Mouse (Mus musculus) hindbrain, postnatal 0 days (tissue): Measurements from ENCODE around the gene H2-Ab1. TPM values are rescaled to one million over a fixed set of nuclear protein-coding genes. Genes with fewer than 3 reads are reported as not detected.
"Not testable (repeated sequence)": the region's sequence is repeated elsewhere in the genome, so short reads cannot be mapped to it uniquely, and the experiment has no call there.

Source experiments
- ATAC-seq: fragments of 200-750 bp; cut with Nextera tagmentation; 2 replicates; pipeline ENCODE4 v1.8.0; 2017; ENCODE audit warnings: mild to moderate bottlenecking, moderate TSS enrichment, moderate library complexity
- DNase-seq: peaks from one replicate; pipeline ENCODE4 v3.0.0-alpha.2; 2015; ENCODE audit warnings: low spot score
- H3K27ac ChIP-seq: fragments of 300-500 bp; sonication (generic); 2 replicates; pipeline ENCODE4 v1.5.1; 2014; ENCODE audit warnings: mild to moderate bottlenecking
- H3K27me3 ChIP-seq: fragments of 300-500 bp; sonication (generic); 2 replicates; pipeline ENCODE4 v1.6.1; 2014; ENCODE audit warnings: low read length, mixed read lengths; ENCODE audit not compliant: insufficient read depth
- H3K36me3 ChIP-seq: fragments of 300-500 bp; sonication (generic); 2 replicates; pipeline ENCODE4 v1.6.1; 2014; ENCODE audit warnings: low read length, mixed read lengths; ENCODE audit not compliant: insufficient read depth
- H3K4me1 ChIP-seq: fragments of 300-500 bp; sonication (generic); 2 replicates; pipeline ENCODE4 v1.6.1; 2014; ENCODE audit warnings: antibody characterized with exemption, low read length, mixed read lengths; ENCODE audit not compliant: insufficient read depth
- H3K4me2 ChIP-seq: fragments of 300-500 bp; sonication (generic); 2 replicates; pipeline ENCODE4 v1.6.1; 2014; ENCODE audit warnings: low read depth, mild to moderate bottlenecking, low read length, moderate library complexity, mixed read lengths
- H3K4me3 ChIP-seq: fragments of 300-500 bp; sonication (generic); 2 replicates; pipeline ENCODE4 v1.5.1; 2014; ENCODE audit warnings: low read length
- H3K9ac ChIP-seq: fragments of 300-500 bp; sonication (generic); replicated peaks from 2 replicates; pipeline ENCODE4 v1.6.1; 2014; ENCODE audit warnings: mild to moderate bottlenecking, low read length, moderate library complexity, mixed read lengths
- H3K9me3 ChIP-seq: fragments of 300-500 bp; sonication (generic); 2 replicates; pipeline ENCODE4 v1.6.1; 2016; ENCODE audit warnings: low read length, mixed read lengths
- CTCF ChIP-seq: IDR thresholded peaks from 2 replicates; pipeline ENCODE4 v1.5.1; 2016; ENCODE audit warnings: antibody characterized with exemption, control low read depth, low read depth
- WGBS: fragments of 180-500 bp; shearing (Covaris S2); extraction: QIAGEN DNeasy Blood & Tissue Kit; methylation state at CpG from one replicate; pipeline ENCODE4 v1.1.7; 2014; 5-methylcytosine and 5-hydroxymethylcytosine counted together
- polyA plus RNA-seq: library from polyadenylated mRNA; unstranded; fragments of >200 nt; fragmentation: Nextera tagmentation; extraction: Ambion mirVana; gene quantifications from 2 replicates; pipeline ENCODE4 v1.2.1, GENCODE M21; 2015
- total RNA-seq: library from RNA; depleted of rRNA; stranded (reverse); fragments of >200 nt; gene quantifications from 2 replicates; pipeline ENCODE4 v1.2.3, GENCODE M21; 2014

The H2-Ab1 gene
- total and polyA plus RNA-seq, 2 experiments from 2014 or later, result 1.1 to 2.9 TPM

GRCm38 (mm10) chr17:34309225-34309624 is 51.7 kb downstream of the H2-Ab1 start:
- Histone ChIP-seq H3K9ac (peak overlapping the region; percentile 63), H3K27me3 (no peaks in the 10 kb centered on the region), H3K36me3 (no peaks in the 10 kb centered on the region), H3K27ac (peak overlapping the region; percentile 41; the same call in 1 of the 2 replicates), H3K4me1 (peaks cover 4% of the 10 kb centered on the region; the same call in 1 of the 2 replicates), H3K4me2 (peak overlapping the region; percentile 74), H3K4me3 (peak overlapping the region; percentile 52), H3K9me3 (no peaks in the 10 kb centered on the region)
- WGBS, result 28% methylated on average over 10 of the region's 10 CpGs
- DNase-seq (no peak), ATAC-seq (no peak)
- no peak for TF ChIP-seq CTCF

DNA sequence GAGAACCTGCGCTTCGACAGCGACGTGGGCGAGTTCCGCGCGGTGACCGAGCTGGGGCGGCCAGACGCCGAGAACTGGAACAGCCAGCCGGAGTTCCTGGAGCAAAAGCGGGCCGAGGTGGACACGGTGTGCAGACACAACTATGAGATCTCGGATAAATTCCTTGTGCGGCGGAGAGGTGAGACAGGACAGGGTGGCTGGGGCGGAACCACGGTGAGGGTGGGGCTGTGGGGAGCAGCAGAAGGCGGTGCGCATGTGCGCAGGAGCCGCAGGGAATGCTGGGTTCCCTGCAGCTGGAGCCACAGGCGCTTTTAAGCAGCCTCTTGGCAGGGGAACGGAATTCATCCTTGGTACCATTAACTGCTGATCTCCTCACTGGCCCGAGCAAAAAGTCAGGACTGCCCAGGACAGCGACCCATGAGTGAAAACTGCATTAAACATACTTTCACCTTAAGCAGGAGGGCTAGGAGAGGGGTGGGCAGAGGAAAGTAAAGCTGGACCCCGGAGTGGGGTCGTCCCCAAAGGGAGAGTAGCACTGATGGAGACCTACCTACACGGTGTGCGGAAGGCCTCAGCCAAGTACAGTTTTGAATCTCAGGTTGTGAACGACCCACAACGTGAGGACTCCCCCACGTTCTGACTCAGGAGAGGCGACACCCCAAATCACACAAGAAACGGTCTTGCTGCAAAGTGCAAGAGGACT is 52.3 kb downstream of the H2-Ab1 start:
- Histone ChIP-seq H3K4me2 (peak overlapping the region; percentile 74), H3K27me3 (no peaks in the 10 kb centered on the region)

GRCm38 (mm10) chr17:34310526-34310925 is 53.0 kb downstream of the H2-Ab1 start:
- H3K27ac ChIP-seq, H3K4me2 ChIP-seq, H3K4me1 ChIP-seq, H3K27me3 ChIP-seq, DNase-seq, H3K36me3 ChIP-seq, H3K9ac ChIP-seq, H3K4me3 ChIP-seq, H3K9me3 ChIP-seq, ATAC-seq: not testable (repeated sequence)
- 89% methylated on average over 3 of the region's 3 CpGs for WGBS

More for the DNA sequence above, 52.3 kb downstream of the H2-Ab1 start:
- peak overlapping the region; percentile 63 for H3K9ac ChIP-seq
- no peaks in the 10 kb centered on the region for H3K9me3 ChIP-seq
- peak overlapping the region; percentile 52 for H3K4me3 ChIP-seq
- no peaks in the 10 kb centered on the region for H3K36me3 ChIP-seq
- DNase-seq, result peak; percentile 74
- H3K27ac ChIP-seq, result peak overlapping the region; percentile 45; the same call in 1 of the 2 replicates
- TF ChIP-seq CTCF, result no peak
- 27% methylated on average over 38 of the region's 38 CpGs for WGBS
- peaks cover 4% of the 10 kb centered on the region; the same call in 1 of the 2 replicates for H3K4me1 ChIP-seq
- peak; percentile 76 for ATAC-seq

- 88% methylated on average over 1 of the region's 1 CpGs for WGBS
- no peaks in the 10 kb centered on the region for H3K9me3 ChIP-seq
- H3K4me2 ChIP-seq, result no peak overlapping the region
- H3K9ac ChIP-seq, result no peak overlapping the region
- no peak overlapping the region for H3K4me3 ChIP-seq
- no peak for TF ChIP-seq CTCF
- no peaks in the 10 kb centered on the region for H3K27me3 ChIP-seq
- H3K36me3 ChIP-seq, result no peaks in the 10 kb centered on the region
- DNase-seq, result no peak
- ATAC-seq, result no peak
- peaks cover 4% of the 10 kb centered on the region; the same call in 1 of the 2 replicates for H3K4me1 ChIP-seq
- no peak overlapping the region for H3K27ac ChIP-seq
These were observed 54.7 kb downstream of the H2-Ab1 start for GRCm38 (mm10) chr17:34312185-34312584.

DNA sequence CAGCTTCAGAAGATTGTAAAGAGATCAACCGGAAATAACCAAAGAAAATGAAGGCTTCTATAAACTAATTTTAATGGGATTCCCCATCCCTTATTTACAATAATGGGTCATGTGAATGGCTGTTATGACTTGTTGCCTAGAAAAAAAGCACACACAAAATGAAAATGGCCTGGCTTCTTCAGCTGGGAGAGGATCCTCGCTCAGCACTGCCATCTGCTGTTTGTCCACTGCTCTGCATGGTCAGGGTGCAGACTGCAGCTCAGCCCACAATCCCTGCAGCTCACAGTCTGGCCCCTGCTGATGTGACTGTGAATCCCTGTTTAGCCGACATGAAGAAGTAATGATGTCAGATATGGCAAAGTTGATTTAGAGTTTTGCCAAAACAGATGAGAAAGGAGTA is 55.9 kb downstream of the H2-Ab1 start:
- H3K36me3 ChIP-seq, result no peaks in the 10 kb centered on the region
- no peak overlapping the region for H3K9ac ChIP-seq
- 33% methylated on average over 3 of the region's 3 CpGs for WGBS
- peaks cover 4% of the 10 kb centered on the region; the same call in 1 of the 2 replicates for H3K4me1 ChIP-seq
- no peak overlapping the region for H3K4me3 ChIP-seq
- no peaks in the 10 kb centered on the region for H3K9me3 ChIP-seq
- no peak overlapping the region for H3K27ac ChIP-seq
- peak; percentile 93 for TF ChIP-seq CTCF
- ATAC-seq, result peak; percentile 78
- H3K4me2 ChIP-seq, result no peak overlapping the region
- no peaks in the 10 kb centered on the region for H3K27me3 ChIP-seq
- DNase-seq, result peak; percentile 84

GRCm38 (mm10) chr17:34314286-34314685 is 56.8 kb downstream of the H2-Ab1 start:
- no peak for TF ChIP-seq CTCF
- 65% methylated on average over 9 of the region's 9 CpGs for WGBS
- Histone ChIP-seq H3K4me3 (no peak overlapping the region), H3K9ac (no peak overlapping the region), H3K4me1 (peaks cover 1% of the 10 kb centered on the region; the same call in 1 of the 2 replicates), H3K36me3 (no peaks in the 10 kb centered on the region), H3K4me2 (no peak overlapping the region), H3K27me3 (no peaks in the 10 kb centered on the region), H3K27ac (no peak overlapping the region), H3K9me3 (no peaks in the 10 kb centered on the region)
- no peak for DNase-seq
- ATAC-seq, result no peak

DNA sequence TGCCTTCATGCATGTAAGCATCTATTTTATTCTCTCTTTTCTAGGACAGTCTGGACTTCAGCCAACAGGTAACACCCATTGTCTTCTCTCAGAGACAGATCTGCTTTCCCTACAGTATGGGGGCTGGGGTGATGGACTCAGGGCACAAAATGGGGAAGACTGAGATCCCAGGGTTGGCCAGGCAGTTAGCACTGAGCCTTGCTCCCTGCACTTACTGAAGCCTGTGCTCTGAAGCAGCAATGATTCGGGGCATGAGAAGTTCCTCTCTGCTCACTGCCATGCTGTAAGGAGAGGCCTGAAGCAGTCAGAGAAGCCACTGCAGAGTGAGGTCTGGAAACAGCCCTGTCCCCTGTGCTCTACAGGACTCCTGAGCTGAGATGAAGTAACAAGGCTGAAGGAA is 58.0 kb downstream of the H2-Ab1 start:
- H3K27ac ChIP-seq, result no peak overlapping the region
- TF ChIP-seq CTCF, result no peak
- no peak for ATAC-seq
- DNase-seq, result no peak
- no peaks in the 10 kb centered on the region for H3K27me3 ChIP-seq
- 58% methylated on average over 1 of the region's 1 CpGs for WGBS
- H3K4me2 ChIP-seq, result no peak overlapping the region
- no peaks in the 10 kb centered on the region for H3K9me3 ChIP-seq
- no peaks in the 10 kb centered on the region for H3K36me3 ChIP-seq
- no peaks in the 10 kb centered on the region for H3K4me1 ChIP-seq
- H3K4me3 ChIP-seq, result no peak overlapping the region
- H3K9ac ChIP-seq, result no peak overlapping the region
